Mouse (Mus musculus) monocyte, adult 5-6 weeks (primary cell): Measurements from ENCODE around the gene Smap1. TPM values are rescaled to one million over a fixed set of nuclear protein-coding genes. Genes with fewer than 3 reads are reported as not detected.

Experiments used
- ATAC-seq: fragments of 153-309, 156-312 bp; replicated peaks from 2 replicates; pipeline ENCODE4 v1.8.0; 2017; ENCODE audit warnings: mild to moderate bottlenecking; ENCODE audit not compliant: low TSS enrichment, insufficient number of reproducible peaks, severe bottlenecking, poor library complexity, low FRiP score
- total RNA-seq: library from RNA; stranded (forward); fragments of 200-1000, 200-491, 200-594 nt; gene quantifications from 3 replicates; pipeline ENCODE4 v1.2.3, GENCODE M21; 2017

Smap1 gene
- total RNA-seq, 1 experiment from 2014 or later = 38.6 TPM

DNA sequence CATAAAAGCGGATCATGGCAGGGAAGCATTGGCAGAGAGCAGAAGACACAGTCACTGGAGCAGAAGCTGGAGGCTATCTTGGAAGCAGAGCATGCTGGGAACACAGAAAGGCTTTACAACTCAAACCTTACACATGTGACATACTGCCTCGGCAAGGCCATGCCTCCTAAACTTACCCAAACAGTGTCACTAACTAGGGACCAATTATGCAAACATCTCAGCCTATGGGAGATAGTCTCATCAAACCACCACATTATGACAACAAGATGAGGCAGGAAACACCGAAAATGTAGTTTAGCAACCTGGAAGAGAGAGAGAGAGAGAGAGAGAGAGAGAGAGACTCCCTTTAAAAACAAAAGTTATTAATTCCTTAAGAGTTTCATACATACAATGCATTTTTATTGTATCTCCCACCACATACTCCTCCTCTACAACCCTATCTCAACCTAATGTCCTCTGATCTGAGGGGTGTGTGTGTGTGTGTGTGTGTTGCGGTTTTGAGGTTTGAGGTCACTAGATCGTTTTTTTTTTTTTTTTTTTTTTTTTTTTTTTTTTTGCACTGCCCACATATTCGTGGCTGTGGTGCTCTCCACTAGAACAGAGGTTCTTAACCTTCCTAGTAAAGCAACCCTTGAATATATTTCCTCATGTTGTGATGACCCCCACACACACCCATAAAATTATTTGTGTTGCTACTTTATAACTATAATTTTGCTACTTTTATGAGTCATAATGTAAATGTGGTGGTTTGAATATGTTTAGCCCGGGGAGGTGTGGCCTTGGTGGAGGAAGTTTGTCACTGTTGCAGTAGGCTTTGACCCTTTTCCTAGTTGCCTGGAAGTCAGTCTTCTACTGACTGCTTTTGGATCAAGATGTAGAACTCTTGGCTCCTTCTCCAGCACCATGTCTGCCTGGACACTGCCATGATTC, 1.9 kb upstream of the Smap1 start:
- ATAC-seq = no peak

DNA sequence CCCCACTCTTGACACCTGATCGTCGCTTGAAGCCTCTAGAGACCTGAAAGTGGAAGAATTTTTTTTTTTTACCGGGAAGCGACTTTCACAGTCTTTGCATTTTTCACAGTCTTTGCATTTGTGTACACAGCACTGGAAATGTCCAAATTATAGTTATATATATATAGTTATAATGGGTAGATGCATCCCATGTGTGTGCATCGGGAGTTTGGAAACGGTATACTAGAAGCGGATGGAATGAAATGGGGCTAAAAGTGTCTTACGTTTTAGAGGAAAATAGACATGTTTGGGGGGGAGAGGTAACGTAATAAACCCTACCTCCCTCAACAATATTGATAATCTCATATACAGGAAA, 390 bp upstream of the Smap1 start:
- no peak for ATAC-seq

DNA sequence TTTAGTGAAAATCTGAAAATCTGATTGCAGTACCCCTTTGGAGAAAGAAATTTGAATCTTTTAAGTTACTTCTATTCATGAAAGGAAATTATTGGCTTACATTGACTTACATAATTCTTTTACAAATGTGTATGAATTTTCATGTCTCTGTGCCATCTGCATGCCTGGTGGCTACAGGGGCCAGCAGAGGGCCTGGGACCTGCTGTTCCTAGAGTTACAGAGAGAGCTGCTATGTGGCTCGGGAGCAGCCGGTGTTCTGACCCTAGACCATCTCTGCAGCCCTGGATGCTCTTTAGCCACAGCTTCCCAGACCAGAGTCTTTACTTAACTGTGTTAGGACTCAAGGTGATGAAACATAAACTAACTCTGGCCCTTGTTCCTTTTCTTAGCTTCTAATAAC, 1.8 kb downstream of the Smap1 start:
- no peak for ATAC-seq

DNA sequence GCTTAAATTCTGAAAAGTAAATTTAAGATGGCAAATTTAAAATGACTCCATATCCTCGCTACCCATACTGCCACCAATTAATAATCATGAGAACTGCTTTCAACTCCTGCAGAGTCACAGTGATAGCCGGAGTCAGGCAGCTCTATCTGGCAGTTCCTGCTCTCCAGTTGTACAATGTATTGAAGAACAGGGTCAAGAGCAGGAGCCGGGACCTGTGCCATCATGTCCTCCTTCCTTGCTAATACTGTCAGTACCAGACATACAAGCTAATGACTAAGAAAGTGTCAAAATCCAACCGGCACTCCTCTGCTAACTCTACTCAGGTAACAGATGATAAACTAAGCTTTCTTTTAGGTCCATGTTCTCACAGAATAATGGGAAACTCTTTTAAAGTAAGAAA, 3.0 kb downstream of the Smap1 start:
- ATAC-seq = no peak

DNA sequence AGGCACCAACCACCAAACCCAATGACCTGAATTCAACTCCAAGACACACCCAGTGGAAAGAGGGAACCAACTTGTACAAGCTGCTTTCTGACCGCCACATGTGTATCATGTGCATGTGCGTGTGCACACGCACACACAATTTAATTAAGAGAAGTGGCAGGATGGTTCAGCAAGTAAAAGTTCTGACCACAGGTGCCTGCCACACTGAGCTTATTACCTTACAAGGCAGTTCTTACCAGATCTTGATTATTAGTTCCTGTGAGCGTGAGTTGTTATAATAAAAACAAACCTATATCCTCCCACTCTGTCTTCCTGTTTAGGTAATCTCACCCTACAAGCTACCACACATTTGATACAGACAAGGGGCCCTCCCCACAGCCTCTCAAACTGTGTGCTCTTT, 6.6 kb downstream of the Smap1 start:
- ATAC-seq = peak; percentile 75

DNA sequence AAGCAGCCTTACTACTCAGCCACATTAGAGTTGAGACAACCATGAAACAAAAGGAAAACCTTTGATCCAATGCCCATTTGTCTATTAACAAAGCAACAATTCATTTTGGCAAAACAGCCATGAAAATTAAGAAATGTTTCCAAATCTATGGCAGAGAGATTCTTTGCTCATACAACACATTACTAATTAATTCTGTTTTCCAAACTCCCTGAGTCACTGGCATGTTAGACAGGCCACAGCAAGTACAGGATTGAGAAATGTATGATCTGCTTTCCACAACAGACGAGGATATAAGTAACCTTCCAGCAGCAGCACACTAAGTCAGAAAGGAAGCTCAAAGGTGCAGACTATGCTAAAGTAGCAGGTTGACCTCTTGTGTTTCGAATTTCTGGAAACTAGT, 9.1 kb downstream of the Smap1 start:
- ATAC-seq = no peak

DNA sequence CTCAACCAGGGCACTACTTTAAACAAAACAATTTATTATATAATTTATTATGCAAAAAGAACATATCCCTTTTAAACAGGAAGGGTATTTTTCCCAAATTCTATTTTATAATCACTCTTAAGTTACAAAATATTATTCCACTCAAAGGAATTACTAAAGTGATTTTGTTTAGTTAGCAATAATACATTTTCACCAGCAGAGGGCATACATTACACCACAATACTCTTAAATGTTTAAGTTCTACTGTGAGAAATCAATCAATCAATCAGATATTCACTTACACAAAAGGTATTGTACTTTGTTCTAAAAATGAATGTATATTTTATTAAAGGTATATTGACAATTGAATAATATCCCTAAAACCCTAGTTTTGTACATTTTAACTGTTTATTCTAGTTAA, 16.0 kb downstream of the Smap1 start:
- ATAC-seq = no peak

DNA sequence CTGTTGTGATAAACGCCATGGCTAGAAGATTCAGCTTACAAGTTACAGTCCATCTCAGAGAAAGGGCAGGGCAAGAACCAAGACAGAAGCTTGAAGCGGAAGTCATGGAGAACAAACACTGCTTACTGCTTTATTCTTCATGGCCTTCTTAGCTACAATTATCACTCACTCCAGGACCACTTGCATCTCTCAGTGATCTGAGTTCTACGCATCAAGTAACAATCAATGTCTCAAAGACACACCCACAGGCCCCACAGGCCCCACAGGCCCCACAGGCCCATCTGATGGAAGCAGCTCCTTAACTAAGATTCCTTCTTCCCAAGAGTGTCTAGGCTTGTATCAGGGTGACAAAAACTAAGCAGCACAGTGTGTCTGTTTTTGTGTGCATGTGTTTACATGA, 18.8 kb downstream of the Smap1 start:
- no peak for ATAC-seq

DNA sequence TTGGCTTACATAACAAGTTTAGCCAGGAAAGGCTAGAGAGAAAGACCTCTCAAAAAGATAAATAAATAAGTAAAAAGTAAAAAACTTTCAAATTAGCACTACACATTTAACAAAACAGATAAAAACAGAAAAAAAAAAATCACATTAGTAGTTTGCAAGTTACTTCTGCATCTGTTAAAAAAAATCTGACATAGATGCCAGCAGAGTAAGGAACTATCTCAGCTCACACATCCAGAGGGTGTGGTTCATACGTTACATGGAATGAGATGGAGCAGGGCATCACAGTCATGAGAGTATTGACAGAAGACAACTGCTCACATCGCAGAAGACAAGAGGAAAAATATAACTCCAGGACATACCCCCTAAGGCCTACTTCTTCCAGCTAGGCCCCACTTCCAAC, 19.4 kb downstream of the Smap1 start:
- ATAC-seq = no peak

DNA sequence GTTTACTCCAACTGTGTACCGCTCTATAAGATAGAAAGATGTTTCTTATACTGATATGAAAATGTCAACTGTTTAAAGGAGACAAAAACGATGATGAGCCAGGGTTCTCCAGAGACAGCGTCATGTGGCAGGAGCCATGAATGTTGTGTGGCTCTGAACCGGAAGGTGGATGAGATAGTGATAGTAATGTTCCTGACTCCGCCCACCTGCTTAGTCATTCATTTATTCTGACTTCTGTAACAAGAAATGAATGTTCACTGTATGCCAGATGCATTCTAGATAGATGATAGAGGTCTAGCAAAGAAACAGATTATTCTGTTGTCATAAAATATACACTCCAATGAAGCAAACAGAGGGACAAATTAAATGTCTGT, 22.5 kb downstream of the Smap1 start:
- no peak for ATAC-seq

DNA sequence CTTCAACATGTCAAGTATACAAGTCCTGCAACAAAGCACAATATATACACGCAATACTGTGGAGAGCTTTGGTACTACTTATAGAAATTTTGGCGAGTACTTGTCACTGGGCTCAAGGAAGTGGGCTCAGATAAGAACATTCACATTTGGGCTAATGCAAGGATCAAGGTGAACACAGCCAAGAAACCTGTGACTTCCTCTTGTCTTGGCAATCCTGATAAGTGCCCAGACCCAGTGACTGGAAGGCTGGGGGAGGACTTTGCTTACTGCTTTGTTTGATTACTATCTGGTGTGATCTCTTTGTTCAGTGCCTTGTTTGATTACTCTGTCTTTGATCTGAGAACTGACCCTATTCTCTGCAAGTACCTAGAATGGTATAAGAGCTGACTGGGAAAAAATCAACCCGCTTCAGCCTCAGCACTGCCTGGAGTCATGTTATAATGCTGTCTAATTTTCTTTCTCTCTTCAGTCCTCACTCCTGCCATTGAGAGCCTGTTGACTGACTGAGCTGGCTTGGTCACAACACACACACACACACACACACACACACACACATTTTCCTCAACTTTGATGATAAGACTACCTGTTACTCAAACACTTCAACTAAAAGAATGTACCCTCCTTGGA, 23.0 kb downstream of the Smap1 start:
- no peak for ATAC-seq

DNA sequence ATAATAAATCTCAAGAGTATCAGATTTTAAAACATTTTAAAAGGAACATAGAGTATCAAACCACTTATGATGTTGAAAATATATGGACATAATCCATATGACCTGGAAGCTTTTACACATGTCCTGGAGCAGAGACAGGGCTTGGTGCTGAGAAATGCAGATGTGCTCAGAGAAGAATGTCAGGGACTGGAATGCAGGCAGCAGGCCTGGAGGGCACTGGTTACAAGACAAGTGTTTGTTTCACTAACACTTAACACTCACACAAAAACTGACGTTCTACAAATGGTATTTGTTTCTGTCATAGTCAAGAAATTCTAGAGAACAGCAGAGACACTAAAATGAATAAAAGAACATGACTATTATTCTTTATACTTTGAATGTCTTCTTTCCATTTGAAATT, 30.0 kb downstream of the Smap1 start:
- ATAC-seq = no peak

DNA sequence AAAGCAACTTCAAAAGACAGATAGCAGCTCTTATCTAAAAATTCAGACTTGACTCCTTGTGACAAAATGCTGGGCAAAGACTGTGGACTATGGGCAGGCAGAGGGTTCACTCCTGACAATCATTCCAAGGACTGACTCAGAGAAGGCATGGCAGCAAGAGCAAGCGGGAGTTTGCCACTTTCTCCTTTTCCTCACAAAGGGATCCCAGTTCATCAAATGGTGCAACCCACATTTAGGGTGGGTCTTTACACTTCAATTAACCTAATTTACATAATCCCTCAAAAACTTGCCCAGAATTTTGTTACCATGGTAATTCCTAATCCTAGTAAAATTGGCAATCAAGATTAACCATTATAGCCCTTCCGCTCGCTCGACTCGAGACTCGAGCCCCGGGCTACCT, 37.2 kb downstream of the Smap1 start:
- ATAC-seq = no peak

DNA sequence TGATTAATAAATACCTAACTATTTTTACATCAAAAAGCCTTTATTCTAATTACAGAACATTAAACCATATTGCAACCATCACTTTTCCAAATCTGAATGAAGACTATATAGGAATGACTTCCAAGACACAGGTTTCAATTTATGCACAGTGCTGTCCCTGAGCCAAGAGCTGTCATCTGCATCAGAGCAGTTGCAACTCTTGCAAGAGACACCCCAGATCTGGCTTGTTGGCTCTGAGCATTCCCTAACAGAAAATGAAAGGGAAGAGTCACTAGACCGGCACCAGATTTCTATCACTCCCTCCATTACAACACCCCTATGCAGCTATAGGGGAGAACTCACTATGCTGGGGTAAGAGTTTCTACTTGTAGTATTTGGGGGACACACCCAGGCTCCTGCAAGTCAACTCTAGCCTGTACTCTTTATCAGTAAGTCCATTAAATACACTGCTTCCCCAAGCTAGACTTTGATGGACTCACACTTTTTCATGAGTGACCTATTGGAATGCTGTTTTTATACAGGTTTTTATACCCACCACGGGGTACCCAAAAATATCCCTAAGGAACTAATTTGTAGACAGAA, 37.9 kb downstream of the Smap1 start:
- ATAC-seq = no peak

DNA sequence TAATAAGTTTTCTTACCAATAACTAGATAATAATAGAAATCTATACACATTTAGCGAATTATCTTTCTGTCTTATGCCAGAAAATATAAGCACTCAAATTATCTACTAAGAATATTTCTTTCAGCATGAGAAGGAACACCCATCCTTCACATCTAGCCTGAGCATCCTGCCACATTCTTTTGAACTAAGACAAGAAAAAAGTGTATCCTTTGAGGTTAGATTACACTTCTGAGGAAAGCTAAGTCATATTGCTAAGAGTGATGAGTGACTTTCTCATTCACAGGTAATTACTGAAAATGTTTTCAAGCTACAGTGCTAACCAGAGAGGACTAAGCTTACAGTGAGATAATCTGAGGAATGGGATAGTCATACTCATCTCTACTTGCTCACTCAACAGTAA, 39.4 kb downstream of the Smap1 start:
- no peak for ATAC-seq

DNA sequence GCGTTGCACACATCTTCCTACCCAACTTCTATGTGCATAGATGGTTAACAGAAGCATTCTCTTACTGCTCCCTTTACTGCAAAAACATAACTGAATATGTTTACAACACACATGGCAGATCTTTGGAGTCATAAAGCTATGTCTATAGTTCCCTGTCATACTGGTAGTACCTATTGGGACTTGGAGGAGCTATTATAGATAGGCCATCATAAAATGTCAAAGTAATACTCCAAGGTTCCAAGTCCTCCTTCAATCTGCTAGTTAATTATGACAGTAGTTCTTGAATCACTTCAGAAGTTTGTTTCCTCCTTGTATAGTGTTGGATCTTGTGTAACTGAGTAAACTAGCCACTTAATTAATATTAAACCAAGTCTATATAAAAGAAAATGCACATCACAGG, 49.9 kb downstream of the Smap1 start:
- ATAC-seq = no peak

DNA sequence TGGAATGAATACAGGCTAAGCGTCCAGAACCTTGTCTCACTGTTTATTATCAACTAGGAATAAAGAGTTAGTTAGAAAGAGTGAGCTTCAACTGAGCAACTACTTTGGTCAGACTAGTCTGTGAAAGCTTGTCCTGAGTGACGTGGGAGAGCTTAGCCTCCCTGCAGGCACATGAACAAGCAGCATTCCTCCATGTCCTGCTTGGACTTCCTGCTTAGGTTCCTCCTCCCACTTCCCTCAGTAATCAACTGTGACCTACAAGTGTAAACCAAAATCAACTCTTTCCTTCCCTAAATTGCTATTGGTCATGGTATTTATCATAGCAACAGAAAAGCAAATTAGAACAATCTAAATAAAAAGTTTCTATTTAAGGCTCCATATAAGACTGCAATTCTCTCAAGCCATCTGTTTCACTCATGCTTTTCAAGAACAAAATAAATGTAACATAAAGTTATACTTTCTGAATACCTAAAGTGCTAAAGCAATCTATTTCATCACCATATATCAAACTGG, 54.7 kb downstream of the Smap1 start:
- ATAC-seq = no peak

DNA sequence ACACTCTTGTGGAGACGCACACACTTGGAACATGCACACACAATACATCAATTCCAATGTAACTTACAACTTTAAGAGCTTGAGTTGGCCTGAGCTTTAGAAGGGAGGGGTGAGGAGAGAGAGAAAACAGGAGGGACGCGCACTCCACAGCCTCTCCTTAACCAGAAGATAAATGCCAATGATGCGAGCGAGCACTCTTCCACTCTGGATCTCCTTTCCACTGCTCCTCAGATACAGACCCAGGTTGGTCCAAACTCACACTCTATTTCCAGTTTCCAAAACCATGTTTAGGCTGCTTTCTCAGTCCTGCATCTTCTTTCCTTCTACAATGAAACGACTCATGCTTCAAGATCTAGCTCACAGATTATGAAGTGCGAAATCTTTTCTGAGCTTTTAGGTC, 56.6 kb downstream of the Smap1 start:
- no peak for ATAC-seq

DNA sequence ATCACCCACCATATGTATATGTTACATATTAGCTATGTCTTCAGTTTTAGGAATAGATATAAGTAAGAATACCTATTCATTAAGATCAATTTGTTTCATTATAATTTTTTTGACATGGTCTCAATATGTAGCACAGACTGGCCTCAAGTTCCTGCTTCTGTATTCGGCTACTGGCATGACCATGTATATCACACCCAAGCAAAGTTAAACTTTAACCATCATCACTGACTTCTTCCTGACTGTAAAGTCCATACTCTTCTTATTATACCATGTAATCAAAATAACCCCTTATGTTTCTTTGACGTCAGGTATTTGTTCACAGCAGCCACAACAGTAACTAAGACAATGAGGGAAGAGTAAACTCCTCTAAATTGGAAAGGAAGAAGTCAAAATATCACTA, 61.2 kb downstream of the Smap1 start:
- no peak for ATAC-seq

DNA sequence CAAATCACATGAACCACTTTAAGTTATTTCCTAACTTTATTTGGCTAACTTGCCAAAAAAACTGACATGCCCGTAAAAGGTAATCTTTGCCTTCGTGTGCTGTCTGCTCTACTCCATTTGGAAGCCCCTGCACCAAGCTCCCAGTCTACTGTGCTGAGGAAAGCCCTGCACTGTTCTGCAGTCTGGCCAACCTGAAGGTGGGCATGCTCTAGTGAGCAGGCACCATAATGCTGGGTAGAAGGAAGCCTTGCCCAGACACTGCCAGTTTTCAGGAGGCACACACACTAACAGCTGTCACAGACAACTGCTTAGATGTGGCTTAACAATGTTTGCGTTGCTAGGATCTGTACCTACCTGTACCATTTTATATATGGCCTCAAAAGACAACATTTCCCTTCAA, 66.5 kb downstream of the Smap1 start:
- ATAC-seq = no peak
